Mouse (Mus musculus) naive thymus-derived CD4-positive, alpha-beta T cell, adult 2 months (primary cell): ENCODE results near the gene Gsg1l.

Source experiments
- DNase-seq: peaks from one replicate; pipeline ENCODE4 v3.0.0-alpha.2; 2011; ENCODE audit warnings: low read depth

The Gsg1l gene

DNA sequence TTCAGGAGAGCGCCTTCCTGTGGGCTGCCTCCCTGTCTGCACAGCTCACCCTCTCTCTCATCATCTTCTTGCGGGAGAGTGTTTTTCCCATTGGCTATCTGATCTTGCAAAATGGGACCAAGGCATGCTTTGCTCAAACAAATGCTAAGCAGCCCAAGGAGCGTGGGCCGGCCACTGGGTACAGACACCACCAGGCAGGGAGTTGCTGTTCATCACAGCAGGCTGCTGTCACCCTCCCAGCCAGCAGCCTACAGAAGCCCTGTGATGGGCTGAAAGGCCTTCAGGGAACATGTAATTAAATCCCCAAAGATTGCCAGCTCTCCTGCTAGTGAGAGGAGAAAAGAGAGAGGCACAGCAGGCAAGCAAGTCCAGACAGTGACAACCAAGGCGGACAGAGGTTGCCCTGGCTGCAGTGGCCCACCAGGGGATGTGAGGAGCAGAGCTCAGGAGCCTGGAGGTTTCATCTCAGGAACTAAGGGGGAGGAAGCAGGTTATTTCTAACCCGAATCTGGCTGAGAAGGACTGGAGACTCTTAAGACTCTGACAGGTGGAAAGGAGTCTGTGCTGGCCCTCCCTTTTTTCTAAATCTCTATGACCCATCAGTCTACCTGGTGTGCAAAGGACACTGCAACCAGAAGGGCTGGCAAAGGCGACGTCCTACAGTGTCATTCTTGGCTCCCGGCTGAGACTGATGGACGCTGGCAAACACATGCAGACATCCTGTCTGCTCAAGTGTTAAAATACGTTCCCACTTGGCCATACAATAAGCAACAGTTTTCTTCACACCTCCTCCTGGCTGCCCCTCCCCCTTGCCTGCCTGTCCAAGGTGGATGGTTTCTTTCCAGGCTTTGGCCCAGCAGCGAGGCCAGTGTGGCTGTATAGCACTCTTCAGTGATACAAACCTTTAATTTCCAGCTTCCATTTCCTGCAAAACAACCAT is 98.0 kb downstream of the Gsg1l start:
- no peak for DNase-seq

DNA sequence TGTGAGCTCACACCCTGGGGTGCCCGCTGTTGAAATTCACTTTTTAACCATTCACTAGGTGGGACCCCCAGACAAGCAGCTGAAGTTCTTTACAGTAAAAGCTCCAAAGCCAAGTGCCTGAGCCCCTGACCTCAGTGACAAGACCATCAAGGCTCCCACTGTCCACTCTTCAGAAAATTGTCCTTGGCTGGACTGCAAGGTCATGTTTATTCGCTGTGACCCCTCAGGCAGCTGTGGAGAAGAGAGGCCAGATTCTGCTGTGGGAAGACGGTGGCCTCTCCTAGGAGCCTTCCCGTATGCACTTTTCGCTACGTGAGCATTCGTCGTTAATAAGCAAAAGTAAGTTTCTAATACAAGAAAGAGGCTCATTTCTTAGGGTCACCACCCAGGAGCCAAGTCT is 102.6 kb downstream of the Gsg1l start:
- no peak for DNase-seq

DNA sequence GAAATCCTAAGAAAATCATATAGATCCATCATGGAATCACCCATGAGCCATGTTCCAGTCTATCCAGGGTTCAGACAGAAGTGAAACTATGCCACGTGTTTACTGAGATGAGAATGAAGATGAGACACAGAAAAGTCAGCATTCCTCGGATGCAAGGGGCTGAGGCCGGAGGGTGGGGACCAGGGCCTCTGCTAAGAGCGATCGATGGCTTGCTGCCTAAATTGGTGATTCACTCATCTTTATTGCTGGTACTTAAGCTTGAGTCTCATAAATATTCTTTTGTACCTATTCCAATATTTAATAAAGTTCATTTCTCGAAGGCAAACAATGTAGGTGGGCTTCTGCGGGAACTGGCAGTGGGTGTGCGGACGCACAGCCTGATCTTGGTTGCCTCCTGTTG is 105.5 kb downstream of the Gsg1l start:
- no peak for DNase-seq

DNA sequence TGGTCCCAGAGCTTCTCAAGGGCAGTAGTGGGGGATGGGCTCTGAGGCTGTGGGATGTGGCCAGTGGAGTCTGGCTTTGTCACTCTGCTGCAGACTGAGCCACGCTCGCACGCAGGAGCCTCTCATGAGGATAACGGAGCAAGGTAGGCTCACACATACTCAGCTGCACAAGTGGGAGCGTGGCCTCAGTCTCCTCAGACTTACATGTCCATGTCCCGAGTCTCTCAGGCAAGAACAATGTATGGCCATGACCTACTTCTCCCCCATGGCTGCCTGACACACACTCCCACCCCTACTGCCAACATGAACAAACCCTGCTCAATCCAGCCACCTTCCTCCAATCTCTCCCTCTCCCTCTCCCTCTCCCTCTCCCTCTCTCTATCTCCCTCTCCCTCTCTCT is 106.8 kb downstream of the Gsg1l start:
- no peak for DNase-seq

- DNase-seq = no peak
Observed at GRCm38 (mm10) chr7:125973874-125974273, 108.3 kb downstream of the Gsg1l start.

DNA sequence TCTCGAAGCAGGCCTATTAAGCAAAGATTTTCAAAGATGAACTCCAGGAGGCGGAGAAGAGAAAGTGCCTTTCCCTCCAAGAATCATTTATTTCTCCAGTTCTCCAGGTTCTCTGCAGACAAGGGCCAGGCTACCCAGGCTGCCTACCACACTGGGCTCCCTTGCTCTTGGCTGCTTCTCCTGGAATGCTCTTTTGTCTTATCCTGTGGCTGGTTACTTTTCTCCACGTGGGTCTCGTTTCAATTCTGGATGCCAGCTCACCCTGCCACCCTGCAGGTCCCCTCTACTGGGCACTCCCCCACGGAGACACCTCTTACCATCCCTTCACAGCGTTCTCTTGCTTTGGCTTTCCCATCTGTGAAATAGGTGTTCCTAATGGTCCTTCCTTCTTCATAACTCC is 109.4 kb downstream of the Gsg1l start:
- DNase-seq = no peak

- DNase-seq = no peak
Observed at GRCm38 (mm10) chr7:125972174-125972672, 110.0 kb downstream of the Gsg1l start.

DNA sequence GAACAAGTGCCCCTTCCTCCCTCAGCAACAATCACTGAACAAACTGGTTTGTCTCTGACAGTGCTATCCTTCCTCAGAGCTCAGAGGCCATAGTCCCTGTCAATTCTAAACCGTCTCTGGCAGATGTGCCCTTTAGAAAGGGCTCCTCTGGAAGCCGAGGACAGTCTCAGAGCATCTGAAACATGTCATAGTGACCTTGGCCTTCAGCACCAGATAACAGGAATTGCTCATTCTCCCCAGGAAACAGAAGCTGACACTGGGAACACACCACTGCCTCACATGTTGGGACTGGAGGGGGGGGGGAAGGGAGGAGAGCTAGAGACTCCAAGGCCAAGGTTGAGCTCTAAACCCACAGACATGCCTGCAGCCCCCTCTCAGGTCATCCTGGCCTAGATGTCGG is 113.1 kb downstream of the Gsg1l start:
- no peak for DNase-seq

DNA sequence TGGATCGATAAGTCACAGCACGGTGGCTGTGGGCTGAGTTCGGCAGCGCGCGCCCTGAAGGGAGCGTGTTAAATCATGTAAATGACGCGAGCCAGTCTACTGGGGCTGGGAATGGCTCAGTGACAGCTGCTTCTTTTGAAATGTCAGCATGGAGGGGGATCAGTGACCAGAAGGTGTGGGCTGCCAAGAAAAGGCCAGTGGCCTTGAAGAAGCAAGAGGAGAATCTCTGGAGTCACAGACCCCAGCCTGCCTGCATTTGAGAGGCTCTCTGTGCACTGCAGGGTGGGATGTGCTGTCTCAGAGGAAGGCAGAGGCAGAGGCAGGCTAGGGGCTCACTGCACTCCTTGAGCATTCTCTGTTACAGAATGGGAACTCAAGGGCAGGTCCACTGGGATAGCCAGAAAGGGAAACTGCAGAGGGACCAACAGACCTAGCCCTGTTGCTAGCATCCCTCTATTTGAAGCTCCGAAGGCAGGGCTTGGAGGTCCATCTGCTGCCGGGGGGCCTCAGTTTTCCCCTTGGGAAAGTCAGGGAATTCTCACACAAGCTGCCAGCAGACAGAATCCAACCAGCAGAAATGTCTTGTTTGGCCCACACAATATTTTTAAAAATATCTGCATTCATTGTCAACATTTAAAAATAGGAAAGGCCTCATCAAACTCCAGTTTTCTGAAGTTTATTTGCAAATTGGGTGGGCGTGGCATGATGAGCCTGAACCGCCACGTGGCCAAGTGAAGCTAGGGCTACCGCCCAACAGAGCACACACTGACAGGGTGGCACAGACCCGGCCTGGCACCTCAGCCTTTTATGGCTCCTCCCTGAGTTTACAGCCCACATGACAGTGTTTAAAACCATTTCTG is 115.6 kb downstream of the Gsg1l start:
- DNase-seq = no peak

GRCm38 (mm10) chr7:125964087-125964607 is 118.1 kb downstream of the Gsg1l start:
- no peak for DNase-seq

DNA sequence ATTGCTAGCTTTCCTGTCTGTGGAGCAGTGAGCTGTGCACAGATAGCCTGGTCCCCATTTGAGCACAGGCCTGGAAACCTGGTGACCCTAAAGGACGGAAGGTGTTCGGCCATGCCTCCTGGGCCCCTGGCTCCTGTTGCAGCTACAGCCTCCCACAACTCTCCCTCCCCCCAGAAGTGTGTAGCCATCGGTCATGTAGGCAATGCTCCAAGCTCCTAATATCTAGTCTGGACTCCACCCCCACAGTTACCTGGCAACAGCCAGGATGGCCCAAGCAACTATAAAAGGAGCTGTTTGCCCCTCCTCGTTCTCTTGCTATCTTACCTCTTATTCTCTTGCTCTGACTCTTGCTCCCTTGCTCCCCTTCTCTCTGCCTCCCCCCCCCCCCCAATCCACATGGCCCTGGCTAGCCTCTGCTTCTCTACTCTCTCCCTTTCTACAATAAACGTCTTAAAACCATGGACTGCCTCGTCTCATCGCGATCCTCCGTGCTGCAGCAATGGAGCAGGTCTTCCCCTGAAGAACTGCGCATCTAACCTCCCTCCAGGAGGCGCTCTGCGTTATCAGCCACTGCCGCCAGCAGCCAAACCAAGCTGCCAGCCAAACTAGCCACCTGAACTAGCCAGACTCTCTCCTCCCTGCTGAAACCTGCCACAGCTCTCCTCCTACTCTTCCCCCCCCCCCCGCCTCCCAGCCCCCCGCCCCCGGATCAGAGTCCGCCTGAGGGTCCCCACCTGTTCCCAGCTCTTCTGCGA is 122.7 kb downstream of the Gsg1l start:
- DNase-seq = no peak

DNA sequence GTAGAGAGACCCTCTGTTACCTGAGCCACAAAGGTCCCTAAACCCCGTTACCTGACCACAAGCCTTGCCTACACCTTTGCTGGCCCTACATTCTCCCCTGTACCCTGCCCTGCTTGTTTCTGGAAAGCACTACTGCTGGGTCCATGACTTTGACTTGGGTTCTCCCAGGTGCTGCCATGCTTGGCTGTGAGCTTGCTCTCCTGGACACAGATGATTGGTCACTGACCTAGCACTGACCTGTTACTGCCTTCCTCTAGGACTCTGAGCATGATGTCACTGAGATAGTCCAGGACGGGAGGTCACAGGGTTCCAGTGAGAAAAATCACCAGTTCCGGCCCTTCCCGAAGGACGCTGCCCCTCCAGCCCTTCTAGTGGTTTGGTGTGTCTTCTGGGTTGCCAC is 123.4 kb downstream of the Gsg1l start:
- no peak for DNase-seq

DNA sequence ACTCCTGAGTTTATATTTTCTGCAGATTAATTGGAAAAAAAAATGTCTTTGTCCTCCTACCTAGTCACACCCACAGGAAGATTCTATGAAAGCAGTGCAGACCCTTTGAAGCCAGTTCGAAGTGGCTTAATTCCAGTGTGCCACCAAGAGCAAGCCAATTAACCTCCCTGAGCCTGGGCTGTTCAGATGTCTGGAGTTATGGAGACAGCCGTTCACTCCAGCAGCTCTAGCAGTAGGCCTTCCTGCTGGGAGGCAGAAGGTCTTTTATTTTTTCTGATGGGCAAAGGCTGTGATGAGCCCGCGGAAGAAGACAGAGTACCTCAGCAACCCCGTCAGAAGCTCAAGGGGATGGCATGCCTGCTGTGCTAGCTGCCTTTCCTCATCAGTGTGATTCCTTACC is 127.2 kb downstream of the Gsg1l start:
- DNase-seq = no peak

DNA sequence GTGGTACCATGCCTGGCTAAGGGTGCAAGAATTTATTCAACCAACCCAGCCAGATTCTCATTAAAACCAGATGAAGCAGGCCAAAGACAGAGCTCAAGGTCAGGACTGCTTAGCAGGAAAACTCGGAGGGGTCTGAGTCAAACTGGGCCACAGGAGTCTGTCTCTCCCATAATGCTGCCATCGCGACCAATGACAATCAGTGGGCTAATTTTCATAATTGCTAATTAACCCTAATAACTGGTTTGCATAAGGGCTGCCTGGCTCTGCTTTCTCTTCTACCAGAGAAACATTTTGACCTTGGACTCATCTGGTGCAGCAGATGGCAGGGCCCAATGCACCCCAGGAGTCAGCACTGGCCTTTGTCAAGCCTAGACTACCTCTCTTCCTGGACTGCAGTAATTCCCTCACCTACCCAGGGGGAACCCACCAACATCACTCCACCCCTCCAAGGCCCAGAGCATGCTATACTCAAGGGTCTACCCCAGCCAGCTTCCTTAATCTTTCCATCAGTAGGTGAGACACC is 127.8 kb downstream of the Gsg1l start:
- no peak for DNase-seq

GRCm38 (mm10) chr7:125953844-125954243 is 128.4 kb downstream of the Gsg1l start:
- DNase-seq = no peak

- DNase-seq = no peak
Observed at GRCm38 (mm10) chr7:125951911-125952310, 130.3 kb downstream of the Gsg1l start.

DNA sequence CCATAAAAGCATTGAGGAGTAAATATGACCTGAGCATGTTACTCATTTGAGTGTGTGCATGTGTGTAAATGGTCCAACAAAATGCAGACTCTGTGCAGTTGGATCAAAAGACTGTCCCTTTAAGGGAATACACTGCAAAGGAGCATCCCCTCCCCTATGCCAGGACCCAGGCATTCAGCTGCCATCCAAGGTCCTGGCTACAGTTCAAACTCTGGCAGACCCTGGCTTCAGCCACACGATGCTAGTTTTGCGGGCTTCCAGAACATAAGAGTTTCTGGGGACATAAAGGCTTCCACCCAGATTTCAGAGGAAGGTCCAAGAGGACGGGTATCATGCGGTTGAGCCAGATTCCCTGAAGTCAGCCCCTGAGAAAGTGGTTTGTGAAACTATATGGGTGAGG is 133.2 kb downstream of the Gsg1l start:
- DNase-seq = no peak

GRCm38 (mm10) chr7:125945915-125946314 is 136.3 kb downstream of the Gsg1l start:
- DNase-seq = no peak

DNA sequence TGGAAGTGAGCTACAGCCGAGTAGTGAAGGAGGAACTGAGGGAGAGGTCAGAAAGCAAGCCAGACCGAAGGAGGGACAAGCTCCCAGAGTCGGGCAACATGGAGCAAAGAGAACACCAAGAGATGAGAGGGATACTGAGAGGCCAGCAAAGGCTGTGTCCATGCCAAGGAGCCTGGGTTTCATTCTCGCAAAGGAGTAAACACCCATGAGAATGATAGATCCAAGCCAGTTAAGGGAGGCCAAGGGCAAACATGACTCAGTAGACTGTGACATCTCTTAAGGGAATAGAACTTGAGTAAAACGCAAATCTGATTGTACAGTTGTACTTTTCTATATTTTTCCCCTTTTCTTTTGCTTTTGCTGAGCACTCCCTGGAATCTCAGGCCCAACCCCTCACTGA is 137.6 kb downstream of the Gsg1l start:
- DNase-seq = no peak

- DNase-seq = no peak
Observed at GRCm38 (mm10) chr7:125943511-125943910, 138.7 kb downstream of the Gsg1l start.

GRCm38 (mm10) chr7:125942365-125943090 is 139.7 kb downstream of the Gsg1l start:
- no peak for DNase-seq
